Mouse (Mus musculus) CD4-positive, CD25-positive, alpha-beta regulatory T cell, adult 2 months (primary cell): ENCODE results near the gene Fshr.
A peak's percentile ranks its signal among the peaks of the same experiment; 100 is the strongest.

Source experiments
- DNase-seq: peaks from one replicate; pipeline ENCODE4 v3.0.0-alpha.2; 2012; ENCODE audit warnings: low read depth, low spot score

The Fshr gene

DNA sequence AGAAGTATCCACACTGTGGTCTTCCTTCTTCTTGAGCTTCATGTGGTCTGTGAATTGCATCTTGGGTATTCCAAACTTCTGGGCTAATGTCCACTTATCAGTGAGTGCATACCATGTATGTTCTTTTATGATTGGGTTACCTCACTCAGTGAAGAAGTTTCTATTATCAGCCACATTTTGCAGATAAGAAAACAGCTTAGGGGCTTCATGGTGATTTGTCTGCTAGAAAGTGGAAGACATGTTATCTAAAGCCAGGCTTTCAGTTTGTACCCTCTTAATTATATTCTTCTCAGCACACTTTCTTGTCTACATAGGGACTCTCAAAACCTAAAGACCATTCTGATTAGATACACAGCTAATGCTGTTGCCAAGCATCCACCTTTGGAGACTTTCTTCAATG lies 165.8 kb downstream of the Fshr start:
- no peak for DNase-seq

DNA sequence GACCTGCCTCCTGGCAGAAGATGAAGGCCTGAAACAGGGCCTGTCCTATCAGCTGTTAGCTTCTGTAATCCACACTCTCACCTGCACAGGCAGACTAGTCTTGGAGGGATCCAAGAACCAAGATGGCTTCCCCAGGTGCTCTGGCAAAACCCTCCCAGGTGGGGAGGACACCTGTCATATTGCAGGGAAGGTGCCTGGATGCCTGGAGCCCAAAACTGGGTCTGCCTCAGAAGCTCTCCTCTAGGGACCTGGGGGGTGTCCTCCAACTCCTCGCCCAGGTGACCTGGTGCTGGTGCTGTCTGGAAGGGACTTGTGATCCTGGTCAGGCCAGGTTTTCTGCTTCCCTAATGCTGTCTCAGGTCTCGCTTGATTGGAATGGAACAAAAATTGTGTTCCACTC lies 167.5 kb downstream of the Fshr start:
- no peak for DNase-seq

DNA sequence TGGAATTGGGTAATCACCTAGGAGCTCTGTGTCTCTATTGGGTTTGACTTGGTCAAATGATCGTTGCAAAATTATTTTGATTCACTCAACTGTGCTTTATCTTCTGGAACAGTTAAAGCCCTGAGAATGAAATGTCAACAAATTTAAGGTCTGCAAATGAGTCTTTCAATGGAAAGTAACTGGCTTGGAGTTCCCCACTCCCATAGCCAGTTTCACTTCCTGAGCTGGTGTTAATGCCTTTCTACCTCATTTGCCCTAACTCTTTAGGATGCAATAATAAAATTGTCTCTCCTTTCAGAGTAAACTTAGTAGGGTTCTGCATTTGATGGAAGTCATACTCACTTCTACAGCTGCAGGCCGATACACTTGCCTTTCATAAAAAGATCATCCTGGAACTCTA lies 181.0 kb downstream of the Fshr start:
- no peak for DNase-seq

DNA sequence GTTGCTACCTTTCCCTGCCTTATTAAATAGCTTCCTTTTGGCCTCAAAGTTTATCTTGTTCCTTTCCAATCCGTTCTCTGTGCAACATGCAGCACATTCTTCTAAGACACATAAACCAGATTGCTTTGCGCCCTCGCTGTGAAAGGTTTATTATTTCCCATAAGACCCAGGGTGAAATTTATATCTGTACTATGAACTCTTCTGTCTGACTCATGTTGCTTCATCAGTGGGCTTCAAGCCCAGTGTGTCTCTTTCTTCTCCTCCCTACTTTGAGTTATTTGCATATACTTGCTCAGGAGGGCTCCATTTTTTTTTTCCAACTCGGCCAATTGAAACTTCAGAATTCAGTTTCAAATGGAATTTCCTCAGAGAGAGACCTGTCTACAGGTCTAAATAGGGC lies 183.5 kb downstream of the Fshr start:
- no peak for DNase-seq

DNA sequence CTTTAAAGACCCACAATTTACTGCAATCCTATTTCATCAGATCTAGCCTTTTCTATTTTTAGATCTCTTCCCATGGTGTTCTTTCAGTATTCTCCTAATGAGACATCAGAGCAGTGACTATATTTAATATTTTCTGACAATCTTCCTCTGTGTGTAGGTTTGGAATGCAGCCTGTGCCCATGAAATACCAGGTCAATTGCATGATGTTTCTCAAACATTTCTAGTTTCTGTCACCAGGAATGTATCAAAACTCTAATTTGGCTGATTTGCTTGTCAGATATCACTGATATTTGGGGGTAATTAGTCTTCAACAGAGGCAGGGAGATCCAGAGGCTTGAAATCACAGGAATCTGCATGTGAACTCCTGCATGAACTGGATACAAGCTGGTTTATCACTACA lies 186.8 kb downstream of the Fshr start:
- no peak for DNase-seq

DNA sequence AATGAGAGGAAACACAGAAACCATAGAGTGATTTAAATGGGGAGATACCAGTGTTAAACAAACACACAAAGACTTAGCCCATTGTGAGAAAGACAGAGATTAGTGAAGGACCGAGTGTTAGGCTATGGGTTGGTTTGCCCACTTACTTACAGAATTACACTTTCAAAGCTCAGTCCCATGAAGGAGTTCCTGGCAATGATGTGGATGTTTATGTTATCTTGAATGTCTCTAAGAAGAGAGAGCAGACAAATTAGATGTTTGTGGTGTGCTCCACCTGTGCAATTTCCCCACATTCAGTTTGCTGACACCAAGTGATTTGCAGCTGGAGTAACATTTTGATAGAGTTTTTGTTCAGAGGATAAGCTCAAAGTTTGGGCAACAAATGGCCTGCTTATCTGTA lies 191.4 kb downstream of the Fshr start:
- DNase-seq: no peak

DNA sequence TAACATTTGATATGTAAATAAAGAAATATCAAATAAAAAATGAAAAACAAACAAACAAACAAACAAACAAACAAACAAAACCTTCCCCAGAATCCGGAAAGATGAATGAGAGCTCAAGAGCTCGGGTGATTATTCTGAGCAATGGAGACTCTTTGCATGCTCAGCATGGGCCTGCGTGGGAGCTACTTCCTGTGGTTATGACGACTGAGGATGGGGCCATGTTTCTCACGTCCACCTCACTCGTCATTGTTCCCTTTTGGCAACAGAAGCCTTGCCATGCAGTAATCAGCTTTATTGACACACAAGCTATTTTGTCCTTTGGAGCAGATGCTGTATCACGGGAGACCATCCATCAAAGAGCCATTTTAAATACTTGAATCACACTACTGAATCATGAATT lies 191.8 kb downstream of the Fshr start:
- no peak for DNase-seq

DNA sequence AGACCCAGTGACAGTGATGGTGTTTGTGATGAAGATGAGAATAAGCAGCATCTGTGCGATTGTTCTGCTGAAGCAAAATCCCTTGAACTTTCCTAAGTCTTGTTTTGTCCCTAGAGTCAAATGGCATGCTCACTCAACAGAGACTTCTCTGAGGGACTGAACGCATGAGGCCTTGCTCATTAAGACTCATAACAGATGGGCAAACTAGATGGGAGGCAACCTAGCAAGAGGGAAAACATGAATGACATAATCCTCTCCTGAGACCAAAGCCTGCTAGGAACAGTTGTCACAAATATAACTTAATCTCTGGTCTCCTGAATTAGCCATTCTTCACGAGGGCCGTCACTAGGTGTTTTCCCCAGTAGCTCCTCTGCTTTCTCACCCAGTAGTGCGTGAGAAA lies 194.5 kb downstream of the Fshr start:
- no peak for DNase-seq

DNA sequence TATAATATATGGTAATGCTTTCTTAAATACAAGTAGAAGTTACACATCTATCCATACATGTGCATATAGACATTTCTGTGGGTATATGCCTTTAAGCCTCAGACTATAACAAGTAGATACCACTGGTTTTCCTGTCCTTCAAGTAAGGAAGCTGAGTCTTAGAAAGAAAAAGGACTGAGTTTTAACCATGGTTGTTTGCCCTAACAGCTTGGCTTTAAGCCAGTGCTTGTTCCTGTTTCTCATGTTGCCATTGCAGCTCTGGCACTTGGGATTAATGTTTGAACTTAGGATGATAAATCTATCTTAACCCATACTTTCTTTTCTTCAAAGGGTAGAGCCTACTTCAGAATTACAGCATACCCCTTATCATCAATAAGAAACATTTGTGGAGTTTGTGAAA lies 200.6 kb downstream of the Fshr start:
- DNase-seq: no peak

DNA sequence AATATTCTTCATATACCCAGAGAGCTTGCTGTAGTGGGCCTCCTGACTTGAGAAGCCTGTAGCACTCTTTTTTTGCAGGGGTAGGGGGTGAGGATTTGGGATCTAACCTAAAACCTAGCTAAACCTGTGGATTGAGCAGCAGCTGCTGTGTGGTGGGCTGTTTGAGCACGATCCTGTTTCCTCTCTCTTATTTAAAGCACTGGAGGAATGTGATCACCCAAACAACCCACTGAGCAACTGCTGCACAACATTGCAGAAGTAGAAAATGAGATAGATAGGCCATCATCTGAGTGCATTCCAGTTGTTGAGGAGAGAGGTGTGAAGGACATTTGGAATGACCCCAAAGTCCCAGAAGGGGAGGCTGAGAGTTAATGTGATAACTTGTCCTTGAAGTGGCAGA lies 202.2 kb downstream of the Fshr start:
- no peak for DNase-seq

DNA sequence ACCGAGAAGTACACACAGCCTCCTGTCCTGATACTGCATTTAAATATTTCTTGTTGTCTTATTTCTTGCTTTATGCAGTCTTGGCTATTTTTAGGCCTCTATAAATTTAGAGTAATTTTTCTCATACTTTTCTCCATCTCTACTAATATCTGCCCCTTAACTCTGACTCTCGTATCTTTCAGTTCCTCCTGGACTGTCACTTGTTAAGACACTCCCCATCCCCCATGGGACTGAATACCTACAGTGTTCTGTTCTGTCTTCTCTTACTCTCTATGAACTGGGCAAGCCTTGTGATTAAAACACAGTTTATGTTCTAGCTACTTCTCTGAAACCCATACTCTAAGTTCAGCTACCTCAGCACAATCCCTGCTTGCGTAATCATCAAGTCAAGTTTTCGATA lies 209.2 kb downstream of the Fshr start:
- no peak for DNase-seq

DNA sequence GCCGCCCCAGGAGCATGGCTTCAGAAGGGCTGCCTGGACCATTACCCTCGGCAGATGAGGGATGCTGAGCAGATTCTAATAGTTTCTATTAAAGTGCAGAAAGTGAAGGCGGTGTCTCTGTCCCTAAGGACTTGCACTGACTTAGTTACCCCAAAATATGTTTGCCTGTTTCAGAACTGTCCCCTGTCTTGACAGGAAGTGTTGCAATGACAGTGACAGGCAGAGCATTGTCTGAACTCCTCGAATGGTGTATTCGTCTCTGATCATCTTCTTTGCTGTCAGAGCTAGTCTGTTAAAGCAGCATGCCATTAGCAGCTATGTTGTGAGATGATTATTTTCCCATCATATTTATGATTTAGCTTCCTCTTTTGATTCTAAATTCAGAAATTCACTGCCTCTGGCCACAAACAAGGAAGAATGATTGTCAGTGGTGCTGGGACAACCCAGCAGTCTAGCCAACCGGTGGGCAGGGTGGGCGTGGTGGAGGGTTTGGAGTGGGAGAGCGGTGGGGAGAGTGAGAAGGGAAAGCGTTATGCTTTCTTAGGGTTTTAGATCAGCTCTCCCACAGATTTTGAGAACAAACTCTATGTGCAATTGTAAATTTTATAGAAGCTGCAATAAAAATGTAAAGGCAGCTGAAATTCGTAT lies 219.6 kb downstream of the Fshr start:
- no peak for DNase-seq

DNA sequence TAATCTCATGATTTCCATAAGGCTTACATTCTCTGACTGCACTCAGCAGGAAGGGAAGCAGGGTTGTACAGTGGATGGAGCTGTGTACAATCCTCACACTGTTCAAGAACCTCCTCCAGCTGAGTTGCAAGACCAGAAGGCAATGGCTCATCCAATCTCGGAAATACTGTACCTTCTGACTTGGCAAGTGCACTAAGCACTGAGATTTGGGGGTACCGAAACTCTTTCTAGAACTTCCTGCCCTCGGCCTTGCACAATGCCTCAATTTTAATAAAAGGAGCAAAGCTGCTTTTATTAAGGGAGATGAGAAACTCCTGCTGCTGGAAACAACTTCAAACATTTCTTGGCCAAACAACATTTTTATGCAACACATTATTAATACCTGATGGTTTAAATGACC lies 225.9 kb downstream of the Fshr start:
- no peak for DNase-seq

DNA sequence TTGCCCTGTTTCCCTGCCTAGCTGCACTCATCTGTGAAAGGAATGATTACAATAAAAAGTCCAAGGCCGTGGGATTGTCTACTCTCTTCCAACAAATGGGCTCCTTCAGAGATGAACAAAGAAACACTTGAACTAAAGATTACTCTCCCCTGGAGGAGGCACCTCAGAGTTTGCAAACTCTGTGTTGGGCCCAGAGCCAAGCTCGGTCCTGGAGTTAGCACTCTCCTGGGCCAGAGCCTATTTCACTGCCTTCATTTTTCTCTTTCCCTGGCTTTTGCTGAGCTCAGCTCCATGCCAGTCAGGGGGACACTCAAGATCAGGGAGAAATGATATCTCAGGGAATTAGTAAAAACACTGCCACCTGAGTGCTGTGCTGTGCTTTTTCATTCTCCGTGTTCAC lies 234.4 kb downstream of the Fshr start:
- no peak for DNase-seq

DNA sequence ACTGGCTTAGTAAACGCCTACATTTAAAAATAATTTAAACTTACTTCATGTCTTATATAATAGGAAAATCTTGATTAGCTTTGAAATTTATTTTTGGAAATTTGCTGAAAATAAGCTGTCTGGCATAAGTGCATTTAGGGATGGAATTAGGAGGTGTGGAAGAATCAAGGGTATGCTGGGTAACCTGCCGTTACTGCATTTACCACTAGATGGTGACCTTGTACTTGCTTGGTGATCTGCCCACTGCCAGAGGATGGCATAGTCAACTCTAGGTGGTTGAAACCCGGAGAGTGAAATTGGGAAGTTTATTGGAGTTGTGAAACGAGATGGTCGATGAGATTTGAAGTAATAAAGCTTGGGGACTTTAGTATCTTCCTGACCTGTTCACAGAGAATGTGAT lies 246.5 kb downstream of the Fshr start:
- DNase-seq: peak; percentile 5

DNA sequence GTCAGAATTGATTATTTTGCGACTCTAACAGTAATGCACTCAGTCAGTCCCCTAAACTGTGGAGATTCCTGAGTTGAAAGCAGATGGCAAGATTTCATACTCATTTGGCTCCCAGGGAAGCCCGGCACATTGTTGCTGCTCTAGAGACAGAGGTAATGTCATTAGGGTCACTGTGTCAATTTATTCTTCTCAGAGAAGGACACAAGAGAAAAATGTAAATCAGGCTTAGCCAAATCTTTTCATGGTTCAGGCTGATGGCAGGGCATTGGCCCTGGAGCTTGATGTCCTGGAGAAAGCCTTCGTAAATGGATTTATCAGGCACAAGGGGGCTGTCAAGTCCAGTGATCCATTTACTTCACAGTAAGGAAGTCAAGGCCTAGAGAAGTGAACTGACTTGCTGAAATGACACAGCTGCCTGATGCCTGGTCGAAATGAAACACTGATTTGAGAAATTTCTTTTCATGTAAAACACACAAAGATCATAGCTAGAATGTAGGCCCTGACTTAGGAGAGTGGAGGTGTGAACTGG lies 262.3 kb downstream of the Fshr start:
- DNase-seq: no peak

DNA sequence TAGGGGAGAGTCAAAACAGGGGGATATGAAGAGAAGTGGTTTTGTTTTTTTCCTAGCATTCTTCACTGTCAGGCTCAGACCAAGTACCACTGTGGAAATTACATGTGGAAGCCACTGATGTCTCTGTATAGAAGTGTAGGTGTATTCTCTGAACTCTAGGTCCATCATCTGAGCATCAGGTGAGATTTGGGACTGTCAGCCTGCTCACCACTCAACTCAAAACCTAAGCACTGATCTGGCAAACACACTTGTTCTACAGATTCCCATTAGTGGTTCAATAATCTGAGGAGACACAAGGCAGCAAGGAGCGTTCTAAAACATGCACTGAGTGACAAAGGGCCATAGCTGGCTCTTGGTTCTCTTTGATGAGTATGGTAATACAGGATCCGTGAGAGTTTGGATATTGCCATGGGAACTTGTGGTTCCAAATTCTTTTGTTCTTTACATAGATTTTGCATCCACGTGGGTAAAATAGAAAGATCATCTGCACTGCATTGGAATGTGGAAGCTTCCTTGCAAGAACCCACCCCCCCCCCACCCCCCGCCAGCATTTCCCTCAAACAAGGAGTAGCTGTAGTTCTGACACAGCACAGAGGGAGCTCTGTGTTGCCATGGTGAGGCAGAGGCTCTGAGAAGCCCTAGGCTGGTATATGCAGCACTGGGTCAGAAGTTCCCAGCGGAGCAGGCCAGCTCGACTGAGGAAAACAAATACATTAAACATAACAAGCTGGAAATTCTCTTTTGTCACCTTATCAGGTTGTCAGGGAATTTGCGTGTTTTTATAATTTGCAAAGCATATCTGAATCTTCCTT lies 262.9 kb downstream of the Fshr start:
- DNase-seq: no peak

DNA sequence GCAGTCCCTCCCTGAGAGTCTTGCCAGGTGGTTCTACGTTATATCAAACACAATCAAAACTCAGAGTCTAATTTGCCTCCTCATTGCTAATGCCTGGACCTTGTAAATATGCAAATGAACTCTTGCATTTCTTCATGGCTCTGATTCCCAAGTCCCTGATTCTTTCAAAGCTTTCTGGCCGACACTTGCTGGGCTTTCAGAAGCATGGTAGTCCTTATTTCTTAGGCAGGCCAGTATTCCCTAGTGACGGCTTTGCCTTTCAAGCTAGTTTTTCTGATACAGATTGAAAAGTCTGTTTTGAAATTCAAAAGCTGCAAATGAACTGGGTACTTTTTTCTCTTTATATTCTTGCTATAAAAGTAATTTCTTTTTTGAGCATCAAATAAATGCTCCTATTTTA lies 263.5 kb downstream of the Fshr start:
- no peak for DNase-seq
